Mouse (Mus musculus): Measurements from ENCODE around the gene Shc2. TPM values are rescaled to one million over a fixed set of nuclear protein-coding genes. Genes with fewer than 3 reads are reported as not detected.

The Shc2 gene
- polyA plus RNA-seq, 1 experiment = 7.4 TPM

DNA sequence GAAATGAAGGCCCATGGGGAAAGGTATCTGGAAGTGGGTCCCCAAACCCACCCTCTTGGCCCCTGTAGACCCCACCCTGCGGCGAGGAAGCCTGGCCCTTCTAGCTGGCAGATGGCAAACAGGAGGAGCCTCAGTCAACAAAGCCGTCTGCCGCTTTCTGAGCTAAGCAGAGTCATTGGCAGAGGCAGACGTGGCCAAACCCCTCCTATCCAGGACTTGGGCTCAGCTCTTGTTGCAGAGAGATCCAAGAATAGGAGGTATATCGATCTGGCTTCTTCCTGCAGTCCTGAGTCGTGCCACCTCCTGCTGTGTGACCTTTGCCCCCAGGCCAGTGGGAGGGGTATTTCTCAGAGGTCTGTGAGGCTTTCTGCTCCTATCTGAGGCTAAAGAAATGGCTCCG lies 21.9 kb downstream of the Shc2 start:
- DNase-seq (ENCODE audit: low spot score) = no peak

DNA sequence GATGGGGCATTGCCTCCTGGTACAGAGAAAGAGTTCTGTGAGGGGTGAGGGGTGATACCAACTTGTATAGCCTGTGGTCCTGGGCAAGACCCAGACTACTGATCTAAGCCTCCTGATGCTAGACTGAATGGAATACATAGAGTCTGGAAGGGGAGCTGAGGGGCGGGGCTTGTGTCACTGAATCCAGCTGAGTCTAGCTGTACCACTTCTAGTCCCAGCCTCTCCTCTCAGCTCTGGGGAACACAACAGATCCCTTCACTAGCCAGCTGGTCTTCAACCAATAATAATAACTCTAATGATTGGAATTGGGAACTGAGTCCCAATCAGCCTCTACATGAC lies 23.4 kb downstream of the Shc2 start:
- DNase-seq (ENCODE audit: low spot score) = no peak

DNA sequence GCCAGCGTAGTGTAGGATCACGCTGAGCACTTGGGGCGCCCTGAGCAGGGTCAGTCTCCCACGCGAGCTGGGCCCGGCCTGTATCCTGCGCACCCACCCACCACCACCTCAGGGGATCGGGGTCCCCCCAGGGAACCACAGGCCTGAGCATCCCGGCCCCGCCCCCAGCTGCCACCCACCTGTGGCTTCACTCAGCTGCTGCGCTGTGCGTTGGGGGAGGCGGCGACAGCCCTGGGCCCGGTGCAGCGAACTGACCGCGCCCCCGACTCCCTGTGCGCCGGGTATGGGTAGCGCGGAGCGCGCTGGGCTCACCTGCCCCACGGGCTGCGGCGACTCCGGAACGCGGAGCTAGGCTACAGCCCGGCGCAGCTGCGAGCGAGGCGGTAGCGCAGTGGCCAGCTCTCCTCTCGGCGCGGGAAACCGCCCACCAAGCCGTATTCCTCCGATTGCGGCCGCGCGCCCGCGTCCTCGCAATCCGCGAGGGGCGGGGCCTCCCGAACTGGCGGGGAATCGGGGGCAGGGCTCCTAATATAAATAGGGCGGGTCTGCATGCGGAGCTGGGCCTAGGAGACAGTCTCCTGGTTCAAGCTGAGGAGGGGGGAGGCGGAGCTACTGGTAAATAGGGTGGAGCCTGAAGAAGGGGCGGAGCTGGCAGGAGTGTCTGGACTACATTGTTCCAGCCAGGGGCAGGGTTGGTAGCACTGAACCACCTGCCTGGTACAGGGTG lies 24.0 kb downstream of the Shc2 start, which contains the start of gene C2cd4c:
Gene C2cd4c, minus strand, starts transcription at position 448 of the 727 bp plus-strand sequence.
- DNase-seq (ENCODE audit: low spot score) = no peak

DNA sequence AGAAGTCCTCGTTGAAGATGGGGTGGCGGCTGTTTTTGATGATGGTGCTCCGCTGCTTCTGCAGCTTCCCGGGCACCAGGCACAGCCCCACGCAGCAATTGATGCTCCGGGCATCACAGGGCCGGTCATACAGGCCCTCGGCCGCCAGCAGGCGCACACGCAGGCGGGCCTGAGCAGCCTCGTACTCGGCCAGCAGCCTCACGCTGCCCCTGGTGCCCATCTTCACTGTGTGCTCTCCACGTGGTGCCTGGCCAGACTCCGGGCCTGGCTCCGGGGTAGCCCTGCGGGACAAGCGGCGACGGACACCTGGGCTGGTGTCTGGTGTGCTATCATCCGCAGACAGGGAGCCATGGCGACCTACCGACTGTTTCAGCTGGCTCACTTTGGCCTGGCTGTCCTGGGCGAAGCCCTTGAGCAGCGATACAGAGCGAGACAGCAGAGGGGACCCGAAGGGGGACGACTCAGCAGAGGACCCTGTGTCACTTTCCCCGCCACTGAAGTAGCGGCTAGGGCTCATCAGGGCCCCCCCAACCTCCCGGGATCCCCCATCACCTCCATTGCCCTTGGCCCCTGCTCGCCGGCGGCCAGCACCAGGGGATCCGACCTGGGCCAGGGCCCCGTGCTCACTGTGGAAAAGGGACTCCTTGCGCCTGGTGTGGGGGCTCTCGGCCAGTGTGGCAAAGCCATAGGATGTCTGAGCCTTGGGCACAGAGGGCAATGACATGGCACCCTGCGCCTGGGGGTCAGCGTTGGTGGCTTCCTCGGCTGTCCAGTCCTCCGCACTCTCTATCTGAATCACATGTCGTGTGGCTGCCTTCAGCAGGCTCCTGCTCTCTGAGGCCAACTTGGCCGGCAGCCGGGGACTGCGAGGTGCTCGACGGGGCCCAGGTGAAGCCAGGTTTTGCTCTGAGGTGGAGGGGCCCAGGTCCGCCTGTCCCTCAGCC lies 25.3 kb downstream of the Shc2 start:
- DNase-seq (ENCODE audit: low spot score) = no peak

DNA sequence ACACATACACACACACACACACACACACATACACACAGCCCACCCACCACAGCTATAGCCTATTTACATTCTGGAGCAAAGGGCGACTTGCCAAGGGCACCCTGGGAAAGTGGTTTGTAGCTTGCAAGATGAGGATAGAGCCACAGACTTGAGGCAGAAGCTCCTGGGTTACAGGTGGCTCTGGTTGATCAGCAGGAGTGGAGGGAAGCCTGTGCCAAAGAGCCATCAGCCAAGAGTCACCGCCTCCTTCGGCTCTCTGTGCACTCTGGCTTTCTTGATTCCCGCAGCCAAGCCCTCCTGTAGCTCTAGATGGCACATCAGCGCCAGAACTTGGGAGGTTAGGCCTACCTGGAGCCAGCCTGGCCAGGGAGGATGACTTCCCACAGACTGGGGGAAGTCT lies 26.4 kb downstream of the Shc2 start:
- no peak for DNase-seq (ENCODE audit: low spot score)

DNA sequence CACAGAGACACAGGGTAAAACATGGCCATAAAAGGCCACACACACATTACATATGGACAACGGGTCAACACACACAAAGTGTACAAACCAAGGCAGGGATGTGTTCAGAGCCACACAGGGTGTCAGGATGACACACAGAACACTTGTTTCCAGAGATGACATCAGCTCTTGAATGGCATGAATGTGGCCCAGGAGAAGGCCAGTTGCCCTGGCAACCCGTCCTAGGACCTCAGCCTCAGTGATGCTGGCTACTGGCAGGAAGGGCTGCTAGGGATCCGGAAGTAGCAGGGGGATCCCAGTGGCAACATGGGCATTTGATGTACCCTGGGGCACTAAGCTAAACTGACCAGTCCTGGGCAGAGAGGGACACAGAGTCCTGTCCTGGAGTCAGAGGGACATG lies 28.4 kb downstream of the Shc2 start:
- DNase-seq (ENCODE audit: low spot score) = no peak

DNA sequence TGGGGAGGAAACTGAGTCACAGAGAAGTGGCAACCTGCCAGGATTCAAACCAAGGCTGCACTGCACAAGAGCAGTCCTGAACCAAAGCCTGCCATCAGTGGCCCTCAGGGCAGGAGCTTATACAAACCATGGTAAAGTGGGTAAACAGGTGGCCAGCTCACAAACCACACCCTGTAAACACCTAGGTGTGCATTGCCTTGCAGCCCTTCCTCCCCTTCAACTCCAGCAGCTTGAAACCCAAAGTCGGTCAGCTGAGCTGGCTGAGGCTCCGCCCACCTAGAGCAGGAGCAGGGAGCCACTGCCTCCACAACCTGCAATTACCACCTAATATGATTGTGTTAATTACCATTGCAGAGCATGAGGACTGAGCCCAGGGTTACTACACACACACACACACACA lies 29.8 kb downstream of the Shc2 start:
- no peak for DNase-seq (ENCODE audit: low spot score)

DNA sequence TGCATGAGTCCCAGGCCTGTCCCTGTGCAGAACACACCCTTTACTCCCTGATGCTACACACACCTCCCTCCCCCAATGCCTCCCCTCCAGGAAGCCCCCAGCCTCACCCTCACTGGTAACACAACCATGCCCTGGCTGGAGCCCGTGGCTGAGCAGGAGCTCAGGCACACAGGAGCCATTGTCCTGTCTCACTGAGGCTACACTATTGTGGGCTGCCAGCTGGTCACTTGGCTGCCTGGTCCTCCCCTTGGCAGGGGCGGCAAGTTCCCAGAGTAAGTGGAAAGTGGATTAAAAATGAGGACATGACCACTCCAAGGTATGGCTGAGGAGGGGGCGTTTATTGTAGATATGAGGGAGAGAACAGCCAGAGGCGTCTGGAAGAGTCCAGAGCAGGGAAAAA lies 31.2 kb downstream of the Shc2 start:
- DNase-seq (ENCODE audit: low spot score) = no peak

DNA sequence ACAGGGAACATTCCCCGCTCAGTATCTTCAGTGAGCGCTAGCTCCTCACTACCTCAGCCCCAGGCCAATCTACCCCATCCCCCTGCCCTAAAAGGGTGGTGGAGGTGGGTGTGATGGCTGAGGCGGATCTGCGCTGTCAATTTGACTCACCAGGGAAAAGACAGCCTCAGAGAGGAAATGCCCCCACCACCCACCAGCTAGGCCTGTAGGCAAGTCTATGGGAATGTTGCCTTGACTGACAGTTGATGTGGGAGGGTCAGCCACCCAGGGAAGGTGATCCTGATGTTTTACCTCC lies 39.8 kb downstream of the Shc2 start:
- no peak for DNase-seq (ENCODE audit: low spot score)

DNA sequence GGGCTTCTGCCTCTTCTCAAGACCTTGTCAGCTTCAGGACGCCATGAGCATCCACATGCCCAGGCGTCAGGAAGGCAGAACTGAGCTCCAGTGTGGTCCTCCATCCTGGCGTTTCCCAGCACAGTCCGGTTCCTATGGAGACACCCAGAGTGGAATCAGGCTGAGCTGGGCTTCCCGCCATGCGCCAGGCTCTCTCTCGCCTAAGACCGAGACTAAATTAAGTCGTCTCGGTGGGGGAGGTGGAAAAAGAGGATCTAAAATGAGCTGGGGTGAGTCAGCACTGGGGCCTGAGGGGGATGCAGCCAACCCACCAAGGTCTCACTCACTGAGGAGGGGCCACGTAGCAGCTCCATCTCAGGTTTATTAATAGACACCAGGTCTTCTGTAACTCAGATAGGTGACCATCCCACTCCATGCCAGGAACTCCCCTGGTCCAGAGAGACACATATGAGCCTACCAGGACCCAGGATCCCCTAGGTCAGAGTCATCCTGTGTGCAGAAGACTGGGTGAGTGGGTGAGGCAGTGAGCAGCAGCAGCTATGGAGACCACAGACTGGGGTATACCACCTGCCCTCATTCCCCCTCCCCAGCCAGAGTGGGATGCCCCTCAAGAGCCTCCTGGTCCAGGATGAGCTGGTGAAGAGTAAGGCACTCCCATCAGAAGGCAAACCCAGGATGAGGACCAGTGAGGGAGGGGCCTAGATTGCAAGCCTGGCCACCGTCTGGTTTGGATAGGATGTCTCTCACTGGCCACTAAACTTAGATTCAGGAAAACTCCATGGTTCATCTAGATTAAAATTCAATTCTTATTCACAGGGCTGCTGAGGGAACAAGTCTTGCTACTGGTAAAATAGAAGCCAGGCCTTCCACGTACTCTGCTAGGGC lies 40.4 kb downstream of the Shc2 start:
- DNase-seq (ENCODE audit: low spot score) = no peak

DNA sequence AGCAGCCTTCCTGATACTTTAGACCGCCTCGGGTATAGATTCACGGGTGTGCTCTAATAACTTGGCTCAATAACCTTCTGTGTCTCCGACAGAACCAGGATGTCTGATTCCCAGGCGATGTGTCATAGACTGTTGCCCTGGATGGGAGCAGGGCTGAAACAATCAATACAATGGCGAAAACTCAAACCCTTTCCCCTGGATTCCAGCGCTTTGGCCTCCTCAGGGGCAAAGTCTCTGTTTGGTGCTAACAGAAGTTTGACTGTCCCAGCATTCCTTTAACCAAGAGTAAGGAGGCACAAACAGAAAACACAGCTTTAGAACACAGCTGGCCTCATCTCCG lies 42.2 kb downstream of the Shc2 start:
- no peak for DNase-seq (ENCODE audit: low spot score)

DNA sequence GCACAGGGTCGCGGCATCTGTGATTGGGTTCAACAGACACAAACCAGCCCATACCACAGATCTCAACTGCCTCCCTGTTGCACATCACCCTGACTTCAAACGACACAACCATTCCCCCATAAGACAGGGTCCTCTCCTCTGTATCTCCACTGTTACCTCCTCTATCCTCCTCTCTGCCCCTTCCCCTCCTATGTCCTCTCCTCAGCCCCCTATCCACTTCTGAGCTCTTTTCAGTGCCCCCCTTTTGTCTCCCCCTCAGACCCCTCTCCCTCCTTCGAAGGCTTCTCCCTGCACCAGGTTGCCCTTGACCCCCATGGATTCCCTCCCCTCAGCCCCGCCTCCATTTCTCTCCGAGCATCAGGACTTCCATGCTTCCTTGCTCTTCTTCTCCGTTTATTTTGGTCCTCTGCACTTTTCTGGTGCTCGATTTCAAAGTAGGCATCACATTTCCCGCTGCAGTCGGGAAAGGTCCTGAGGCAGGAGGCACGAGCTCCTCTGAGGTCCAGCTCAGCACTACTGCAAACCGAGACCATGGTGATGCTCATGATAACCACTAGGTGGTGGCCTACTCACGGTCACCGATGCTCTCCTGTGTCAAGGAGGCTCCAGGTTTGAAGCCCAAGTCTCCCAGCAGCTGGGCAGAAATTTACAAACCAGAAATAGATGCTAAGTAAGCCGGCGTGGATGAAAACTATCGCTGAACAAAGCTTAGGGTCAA lies 42.7 kb downstream of the Shc2 start:
- no peak for DNase-seq (ENCODE audit: low spot score)

DNA sequence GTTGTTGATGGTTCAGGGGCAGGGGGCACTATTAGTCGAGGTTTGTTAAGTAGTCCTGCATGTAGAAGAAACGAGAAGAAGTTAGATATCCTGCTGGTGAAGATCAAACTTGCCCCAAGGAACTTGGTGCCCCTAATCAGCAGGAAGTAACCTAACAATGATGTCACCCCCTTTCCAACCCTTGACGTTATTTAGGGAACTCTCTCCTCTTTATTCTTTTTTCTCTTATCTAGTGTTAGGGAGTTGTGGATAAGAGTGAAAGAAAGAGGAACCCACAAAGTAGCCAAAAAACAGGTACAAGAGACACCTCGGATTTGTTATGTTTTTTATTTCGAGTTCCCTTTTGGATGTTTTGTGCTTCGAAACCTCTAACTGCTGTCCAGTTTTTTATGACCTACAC lies 43.6 kb downstream of the Shc2 start:
- DNase-seq (ENCODE audit: low spot score) = no peak

DNA sequence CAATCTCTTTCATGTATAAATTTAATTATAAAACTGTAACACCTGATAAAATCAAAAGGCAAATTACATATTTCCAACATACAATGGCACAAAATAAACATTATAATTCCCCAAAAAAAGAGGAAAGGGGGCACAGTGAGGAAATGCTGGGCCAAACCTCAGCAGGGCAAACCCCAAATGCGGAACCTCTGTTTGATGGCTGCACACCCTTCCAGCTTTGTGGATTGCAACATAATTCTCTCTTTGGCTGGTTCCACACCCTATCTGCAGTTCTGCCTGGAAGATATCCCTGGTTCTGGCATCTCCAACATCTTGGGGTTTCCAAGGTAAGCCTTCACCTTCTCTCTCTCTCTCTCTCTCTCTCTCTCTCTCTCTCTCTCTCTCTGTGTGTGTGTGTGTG lies 47.0 kb downstream of the Shc2 start:
- DNase-seq (ENCODE audit: low spot score) = no peak

DNA sequence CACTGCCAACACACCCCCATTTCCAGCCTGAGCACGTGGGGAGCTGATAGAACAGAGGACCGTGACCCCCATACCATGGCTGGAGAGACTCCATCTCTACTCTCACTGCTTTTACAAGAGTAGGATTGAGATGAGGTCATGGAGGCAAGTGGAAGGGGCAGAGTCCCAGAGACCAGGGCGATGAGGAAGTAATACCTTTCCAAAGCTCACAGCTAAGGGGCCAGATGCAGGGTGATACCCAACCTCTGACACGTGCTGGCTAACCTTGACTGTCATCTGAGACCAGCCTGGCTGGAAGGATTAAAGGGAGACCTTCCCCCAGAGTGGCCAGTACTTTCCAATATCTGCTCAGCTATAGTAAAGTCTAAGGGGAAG lies 50.0 kb downstream of the Shc2 start:
- DNase-seq (ENCODE audit: low spot score) = no peak

DNA sequence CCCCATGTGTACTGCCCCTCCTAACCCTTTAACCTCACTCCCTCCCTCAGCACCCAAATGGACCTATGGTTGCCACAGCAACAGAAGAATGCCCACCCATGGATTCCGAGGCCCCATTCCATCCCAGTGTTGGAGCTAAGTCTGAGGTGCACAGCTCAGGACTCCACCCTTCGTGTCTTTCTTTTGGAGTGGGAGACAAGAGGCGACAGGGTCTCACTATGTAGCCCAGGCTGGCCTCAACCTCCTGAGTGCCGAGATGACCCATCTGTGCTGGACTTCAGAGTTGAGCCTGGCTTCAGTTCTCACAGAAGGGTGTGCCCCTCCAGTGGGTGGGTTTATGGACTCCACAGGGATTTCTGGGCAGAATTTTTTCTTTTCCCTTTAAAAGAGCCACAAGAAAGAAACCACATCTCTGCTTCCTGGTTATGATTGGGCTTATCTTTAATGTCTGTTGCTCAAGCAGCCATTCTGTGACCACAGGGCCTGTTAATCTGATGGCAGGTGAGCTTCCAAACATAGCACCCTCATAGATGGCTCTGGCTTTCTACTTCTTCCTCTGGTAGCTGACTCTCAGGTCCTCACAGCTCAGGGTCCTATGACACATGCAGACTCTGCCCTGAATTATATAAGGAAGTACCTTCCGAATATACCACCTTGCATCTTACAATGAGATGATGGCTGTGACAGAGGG lies 50.5 kb downstream of the Shc2 start, which contains the start of gene Theg:
Gene Theg, minus strand, starts transcription at position 271 of the 691 bp plus-strand sequence.
- no peak for DNase-seq (ENCODE audit: low spot score)

DNA sequence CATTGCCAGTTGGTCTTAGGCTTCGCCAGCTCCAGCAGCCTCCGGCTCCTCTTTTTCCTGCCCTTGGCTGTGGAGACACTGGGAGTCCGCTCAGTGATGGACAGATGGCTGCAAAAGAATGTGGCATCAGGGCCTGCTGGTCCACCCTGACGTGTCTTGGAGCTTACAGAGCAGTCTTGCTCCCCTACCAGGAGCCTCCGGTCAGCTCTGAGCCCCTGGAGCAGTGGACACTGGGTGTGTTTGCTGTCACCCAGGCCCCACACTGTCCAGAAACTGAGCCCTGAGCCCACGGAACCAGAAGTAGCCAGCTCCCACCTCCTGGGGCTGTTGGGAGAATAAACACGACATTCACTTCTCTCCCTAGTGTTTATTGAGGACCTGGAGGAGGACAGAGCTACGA lies 51.5 kb downstream of the Shc2 start:
- DNase-seq (ENCODE audit: low spot score) = no peak

DNA sequence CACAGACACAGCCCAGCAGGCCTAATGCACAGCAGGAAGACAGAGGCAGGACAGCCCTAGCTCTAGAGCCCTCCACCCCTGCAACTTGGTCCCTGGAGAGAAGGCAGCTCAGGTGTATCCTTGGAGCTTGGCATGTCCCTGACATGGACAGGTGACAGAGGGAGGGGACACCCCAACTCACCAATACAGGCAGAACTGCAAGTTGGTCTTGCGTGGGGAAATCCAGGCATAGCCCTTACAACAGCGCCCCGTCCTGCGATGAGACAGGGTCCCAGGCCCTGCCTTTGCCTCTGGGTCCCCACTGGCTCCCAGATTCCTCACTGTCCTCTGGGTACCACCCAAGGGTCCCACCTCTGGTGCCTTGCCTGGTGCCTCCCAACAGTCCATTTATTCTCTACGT lies 52.0 kb downstream of the Shc2 start:
- no peak for DNase-seq (ENCODE audit: low spot score)

DNA sequence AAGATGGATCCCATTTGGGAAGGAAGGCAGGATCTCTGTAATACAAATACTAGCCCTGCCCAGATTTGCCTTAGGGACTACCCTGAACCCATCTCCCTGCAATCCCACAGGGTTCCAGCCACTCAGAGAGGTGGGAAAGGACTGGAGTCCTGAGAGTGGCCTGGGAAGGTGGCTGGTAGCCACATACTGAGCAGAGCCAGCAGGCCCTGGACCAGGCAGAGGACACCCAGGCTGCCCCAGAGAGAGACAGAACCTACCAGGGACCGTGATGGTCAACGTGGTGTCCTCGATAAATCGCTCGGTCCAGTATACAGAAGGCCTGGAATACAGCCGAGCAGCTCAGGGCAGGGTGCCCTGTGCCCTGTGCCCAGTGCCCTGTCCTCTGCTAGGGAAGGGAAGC lies 52.6 kb downstream of the Shc2 start:
- no peak for DNase-seq (ENCODE audit: low spot score)

DNA sequence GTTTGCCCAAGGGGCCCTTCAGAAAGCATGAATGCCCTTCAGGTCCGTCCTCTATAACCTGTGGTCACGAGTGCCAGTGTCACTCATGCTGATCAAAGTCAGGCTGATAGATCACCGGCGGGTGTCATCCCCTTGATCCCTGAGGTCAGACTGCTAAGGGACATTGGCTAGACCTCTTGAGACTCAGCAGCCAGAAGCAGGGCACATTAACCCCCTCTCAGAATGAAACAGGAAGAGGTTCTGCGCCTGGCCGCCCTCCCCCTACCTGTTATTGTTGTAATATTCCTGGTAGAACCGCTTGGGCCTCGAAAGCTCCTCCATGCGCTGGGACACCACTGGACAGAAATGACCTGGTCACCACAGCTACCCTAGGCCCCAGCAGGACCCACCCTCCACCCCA lies 53.3 kb downstream of the Shc2 start:
- no peak for DNase-seq (ENCODE audit: low spot score)

DNA sequence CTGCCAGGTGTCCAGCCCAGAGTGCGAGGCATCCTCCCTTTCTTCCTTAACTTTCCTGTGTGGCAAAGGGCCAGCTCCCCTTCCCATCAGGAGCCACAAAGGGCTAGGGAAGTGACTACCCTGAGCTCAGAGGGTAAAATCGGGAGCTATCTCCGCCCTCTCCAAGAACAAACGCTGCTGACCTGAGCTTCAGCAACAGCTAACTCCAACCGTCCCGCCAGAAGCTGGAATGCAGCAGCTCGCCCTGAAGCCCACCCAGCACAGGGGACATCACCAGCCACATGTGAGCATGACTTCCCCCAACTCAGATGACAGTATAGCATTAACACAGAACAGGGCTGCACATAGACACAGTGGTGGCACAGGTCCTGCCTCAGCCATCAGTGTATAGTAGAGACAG lies 53.7 kb downstream of the Shc2 start:
- DNase-seq (ENCODE audit: low spot score) = no peak

Data from urinary bladder, adult 2 months (tissue).